Mouse (Mus musculus) liver, embryonic 18 days (tissue): ENCODE data around the gene Mvp. TPM values are rescaled to one million over a fixed set of nuclear protein-coding genes. Genes with fewer than 3 reads are reported as not detected.

Experiments used
- polyA plus RNA-seq: library from polyadenylated mRNA; depleted of rRNA; stranded (reverse); fragments of >200 nt; gene quantifications from 2 replicates; pipeline ENCODE4 v1.2.3, GENCODE M21; 2012; rRNA removed

Mvp gene
- 7.8 and 7.9 TPM in 2 replicates for polyA plus RNA-seq

DNA sequence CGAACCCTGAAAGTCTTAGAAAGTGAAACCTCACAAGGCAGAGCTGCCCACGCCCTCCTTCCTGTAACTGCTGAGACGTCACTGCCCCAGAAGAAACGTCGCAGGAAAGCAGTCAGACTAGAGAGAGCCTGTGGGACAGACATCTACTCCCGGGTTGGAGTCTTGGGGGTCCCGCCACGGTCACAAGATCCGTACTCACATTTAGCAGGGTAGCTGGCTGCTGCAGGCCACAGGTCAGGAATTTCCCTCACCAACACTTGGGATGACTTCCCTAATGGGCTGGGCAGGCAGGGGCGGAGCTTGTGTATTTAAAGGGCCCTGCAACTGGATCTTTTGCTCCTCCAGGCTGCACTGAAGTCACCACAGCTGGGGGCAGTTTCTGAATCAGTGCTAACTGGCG lies at the start of gene Mvp:
Gene Mvp (minus strand): TSS at position 302 of the 400 bp plus-strand sequence.

DNA sequence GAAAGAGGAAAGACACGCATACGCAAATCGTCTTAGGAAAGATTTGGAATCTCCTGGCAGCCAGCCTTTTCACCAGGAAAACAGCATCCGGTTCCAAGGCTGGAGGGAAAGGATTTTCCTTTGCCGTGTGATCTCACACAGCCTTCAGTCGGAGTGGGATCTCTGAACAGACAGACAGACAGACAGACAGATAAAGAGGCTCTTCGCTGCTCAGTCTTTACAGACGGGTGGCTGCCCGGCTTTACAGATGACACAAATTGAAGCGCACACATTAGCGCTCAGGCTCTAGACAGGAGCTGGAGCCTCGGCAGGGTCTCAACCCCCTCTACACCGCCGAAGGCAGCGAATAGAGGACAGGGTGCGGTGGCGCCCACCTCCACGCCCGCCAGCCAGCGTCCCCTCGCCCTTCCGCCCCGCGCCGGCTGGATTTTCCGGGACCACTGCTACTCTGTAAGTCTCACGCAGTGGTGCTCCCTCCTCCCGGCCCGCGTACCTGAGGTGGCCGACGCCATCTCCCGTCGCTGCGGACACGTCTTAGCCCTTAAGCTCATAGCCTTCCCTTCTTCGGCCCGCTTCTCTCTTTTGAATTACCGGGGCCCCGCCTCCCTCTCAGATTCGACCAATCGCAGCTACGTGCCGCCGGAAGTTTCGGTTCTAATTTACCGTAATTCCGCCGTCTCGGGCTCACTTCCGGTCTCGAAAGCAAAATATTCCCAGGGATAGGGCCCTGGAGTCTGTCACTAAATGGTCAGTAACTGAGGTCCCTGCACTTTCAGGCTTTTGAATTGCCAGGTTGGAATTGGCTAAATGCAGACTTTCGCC lies 27.6 kb upstream of the Mvp start, which contains the start of gene Kif22:
Gene Kif22 (minus strand): TSS at position 621 of the 822 bp plus-strand sequence.

DNA sequence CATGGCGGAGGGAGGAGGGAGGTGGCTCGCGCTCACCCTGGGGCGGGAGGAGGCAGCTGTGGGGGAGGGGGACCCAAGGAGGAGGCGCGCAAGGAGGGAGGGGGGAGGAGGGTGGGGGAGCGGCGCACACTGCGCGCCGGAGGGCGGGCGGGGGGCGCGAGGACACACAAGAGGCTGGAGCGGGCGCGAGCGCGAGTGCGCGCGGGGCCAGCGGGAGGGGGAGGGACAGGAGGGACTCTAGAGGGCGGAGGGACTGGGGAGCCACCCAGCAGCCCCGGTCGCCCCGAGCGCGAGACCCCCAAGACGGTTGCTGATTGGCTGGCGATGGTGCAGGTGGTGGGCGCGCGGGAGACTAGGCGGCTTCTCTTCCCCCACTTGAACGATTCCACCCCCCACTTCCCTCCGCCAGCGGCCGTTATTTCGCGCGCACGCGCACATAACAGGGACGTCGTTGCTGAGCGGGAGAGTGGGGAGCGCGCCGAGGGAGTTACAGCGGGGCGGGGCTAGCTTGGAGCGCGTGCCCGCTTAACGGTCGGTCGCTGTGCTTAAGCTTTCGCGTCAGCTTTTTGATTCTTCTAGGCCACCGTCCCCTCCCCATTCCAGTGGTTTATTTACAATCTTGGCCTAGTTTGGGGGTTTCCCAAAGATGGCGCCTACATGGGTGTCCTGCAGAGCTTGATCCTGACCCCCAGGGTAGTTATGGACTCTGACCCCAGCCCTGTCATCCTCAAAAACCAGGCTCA lies 12.7 kb upstream of the Mvp start, which contains the start of gene Maz:
Gene Maz (minus strand): TSS at position 54 of the 743 bp plus-strand sequence.

DNA sequence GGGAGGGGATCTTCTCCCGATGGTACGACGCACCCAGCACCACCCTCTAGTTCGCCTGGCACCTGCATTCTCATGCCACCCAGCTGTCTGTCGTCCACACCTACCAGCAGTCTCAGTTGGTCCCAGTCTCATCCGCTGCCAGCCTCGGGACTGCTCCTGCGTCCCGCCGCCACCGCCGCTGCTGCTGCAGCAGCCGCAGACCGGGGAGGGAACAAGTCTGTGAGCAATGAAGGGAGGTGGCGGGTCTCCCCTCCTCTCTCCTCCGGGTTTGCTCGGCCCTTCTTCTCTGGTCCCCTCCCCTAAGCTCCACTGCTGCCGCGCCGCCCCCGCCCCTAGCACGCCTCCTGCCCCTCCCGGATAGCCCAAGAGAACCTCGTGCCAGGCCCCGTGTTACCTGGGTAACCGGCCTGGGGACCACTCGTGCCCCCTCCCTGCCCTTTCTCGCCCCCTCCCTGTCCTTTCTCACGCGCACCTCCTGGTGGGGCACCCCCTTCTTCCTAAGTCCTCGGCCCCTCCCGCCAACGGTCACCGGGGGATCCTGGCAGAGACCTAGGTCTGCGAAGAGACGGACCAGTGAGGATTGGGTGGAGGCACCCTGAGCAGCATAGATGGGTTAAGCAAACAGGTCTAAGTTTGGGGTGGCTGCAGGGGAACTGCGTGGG lies 6.6 kb upstream of the Mvp start, which contains the start of the genes Gm42742 and Prrt2:
Gene Gm42742 (minus strand): TSS at position 197 of the 662 bp plus-strand sequence.
Gene Prrt2 (minus strand): TSS at position 311 of the 662 bp plus-strand sequence.

DNA sequence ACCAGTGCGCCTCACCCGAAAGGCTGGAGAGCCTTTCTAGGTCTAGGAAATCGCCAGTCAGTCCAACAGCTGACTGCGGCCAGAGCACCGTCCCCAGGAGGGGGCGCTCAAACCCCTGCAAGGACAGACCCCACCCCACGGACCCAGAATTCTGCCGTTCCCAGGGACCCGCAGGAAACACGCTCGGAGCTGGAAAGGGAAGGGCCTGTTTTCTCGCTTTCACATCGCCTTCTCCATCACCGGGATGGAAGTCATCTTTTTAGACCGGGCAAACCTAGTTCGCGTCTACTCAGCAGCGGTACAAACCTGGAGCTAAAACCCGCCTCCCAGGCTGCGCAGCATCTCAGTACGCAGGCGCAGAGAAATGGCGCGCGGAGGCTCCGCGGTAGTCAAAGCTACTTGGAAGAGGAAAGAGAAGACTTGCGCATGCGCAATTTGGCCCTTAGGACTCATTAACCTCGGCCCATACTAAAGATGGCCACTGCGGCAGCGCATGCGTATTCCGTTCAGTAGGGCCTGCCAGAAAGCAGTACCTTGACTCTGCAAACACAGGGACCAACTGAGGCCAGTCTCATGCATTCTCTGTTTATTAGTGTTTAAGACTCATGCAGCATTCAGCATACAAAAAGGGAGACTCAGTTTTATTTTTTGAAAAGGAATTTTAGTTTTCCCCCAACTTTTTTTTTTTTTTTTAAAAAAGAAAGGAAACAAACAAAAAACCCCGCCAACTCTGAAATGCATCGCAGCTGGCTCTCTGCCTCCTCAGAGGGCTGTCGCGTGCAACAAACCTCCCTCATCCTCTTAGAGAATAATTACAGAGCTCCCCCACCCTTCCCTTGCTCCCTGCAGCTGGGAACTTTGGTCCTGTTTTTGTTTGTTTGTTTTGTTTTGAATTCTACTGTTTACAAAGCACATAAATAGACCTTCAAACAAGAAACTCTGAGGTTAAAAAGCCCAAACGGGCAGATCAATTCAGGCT lies 2.8 kb upstream of the Mvp start, which contains the start of gene Pagr1a:
Gene Pagr1a (minus strand): TSS at position 382 of the 979 bp plus-strand sequence.

DNA sequence TGATC lies 1.9 kb upstream of the Mvp start, which contains the start of gene Pagr1b:
Gene Pagr1b (minus strand): TSS at position 4 of the 5 bp plus-strand sequence.

DNA sequence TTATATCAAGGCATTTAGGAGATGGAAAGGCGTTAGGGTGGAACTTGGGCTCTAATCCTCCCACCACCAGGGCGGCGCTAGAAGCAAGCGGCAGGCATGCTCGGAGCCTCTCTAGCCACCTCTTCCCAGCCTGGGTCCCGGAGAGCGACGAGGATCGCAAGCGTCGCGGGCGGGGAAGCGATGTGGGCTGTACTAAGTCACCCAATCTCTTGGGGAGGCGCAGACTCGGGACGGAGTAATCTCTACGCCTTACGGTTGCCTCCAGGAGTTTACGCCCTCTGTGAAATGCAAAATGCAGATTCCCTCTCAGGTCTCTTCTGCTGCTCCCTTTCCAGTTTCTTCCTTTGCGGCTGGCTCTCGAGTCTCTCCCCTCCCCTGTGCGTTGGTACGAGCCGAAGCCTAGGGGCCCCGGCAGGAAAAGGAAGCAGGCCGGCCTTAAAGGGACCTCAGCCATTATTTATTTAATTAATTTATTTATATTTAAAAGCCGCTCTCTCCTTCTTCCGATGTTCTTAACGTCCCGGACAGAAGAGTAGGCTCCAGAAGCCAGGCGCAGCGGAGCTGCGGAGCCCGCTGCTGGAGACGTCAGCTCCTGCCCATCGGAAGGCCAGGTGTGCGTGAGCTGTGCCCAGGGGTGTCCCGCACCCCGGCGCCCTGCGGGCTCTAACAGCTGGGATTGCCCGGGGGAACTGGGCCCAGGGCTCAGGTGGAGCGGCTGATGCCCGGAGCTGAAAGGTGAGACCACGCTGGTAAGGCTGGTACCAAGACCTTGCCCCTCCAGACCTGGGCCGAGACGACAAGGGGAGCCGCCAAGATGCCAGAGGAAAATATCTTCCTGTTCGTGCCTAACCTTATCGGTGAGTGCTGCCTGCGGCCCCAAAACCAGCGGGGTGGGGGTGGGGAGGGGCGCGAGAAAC lies 38.2 kb downstream of the Mvp start, which contains the start of gene Cdiptos:
Gene Cdiptos (minus strand): TSS at position 149 of the 917 bp plus-strand sequence.

DNA sequence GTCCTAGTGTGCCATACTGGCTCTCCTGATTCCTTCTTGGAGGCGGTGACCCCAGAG lies 38.7 kb downstream of the Mvp start, which contains the start of gene Cdipt:
Gene Cdipt (plus strand): TSS at position 22 of the 57 bp plus-strand sequence.

DNA sequence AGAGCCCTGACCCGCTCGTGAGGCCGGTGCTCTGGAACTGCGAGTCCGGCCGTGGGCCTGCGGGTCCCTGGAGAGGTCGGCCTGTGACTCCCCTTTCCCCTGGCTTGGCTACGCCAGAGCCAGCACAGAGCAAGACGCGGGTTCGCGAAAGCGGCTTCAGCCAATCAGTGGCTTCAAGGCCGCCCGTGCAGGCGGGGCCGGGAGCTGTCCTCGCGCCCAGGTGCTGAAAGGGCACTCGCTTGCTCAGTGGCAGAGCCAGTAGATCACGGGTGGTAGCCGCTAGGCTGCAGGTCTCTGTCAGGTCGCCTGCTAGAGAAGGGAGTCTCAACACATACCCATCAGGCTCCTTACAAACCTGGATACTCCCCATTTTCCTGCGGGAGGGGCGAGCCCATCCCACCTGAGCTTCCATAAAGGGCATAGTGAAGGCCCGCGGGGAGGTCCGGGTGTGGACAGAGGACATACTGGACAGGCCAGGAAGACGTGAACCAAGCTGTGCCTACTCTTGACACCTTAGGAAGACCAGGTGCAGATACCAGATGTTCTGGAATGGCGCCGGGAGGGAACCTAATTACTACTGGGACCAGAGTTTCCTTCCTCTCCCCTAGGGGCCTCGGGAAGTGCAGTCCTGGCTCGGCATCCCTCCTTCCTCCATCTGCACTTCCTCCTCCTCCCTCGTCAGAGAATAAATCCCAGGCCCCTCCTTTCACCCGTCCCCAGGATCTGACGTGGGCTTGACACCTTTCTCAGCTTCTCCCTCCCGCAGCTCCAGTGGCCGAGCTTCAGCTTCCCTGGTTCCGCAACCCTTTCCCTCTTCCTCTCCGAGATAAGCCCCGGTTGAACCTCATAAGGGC lies 64.4 kb downstream of the Mvp start, which contains the start of gene Sez6l2:
Gene Sez6l2 (plus strand): TSS at position 771 of the 854 bp plus-strand sequence.

DNA sequence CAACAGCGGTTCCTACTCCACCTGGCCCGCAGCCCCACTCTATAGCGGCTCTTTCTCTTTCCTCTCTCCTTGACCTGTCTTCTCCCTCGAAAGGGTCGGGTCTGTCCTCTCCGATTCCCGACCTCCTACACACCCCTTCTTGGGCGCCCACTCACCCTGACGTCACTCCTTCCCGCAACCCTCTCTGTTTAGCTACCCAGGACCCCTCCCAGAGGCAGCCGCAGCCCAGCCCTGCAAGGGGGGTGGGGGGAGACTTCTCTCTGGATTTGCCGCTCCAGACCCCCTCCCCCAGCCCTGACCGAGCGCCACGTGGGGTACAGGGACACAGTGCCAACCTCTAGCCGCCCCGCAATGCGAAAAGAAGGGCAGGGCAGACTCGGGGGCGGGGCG lies 65.0 kb downstream of the Mvp start, which contains the start of gene Asphd1:
Gene Asphd1 (minus strand): TSS at position 180 of the 390 bp plus-strand sequence.

Other genes starting within 250 kb of the Mvp start
- 3.1 and 4.0 TPM in 2 replicates for gene Gdpd3, start 248.3 kb downstream of the Mvp start, polyA plus RNA-seq
- 84.2 and 96.1 TPM in 2 replicates for gene Ypel3, start 237.7 kb downstream of the Mvp start, polyA plus RNA-seq
- gene Tbx6, start 233.1 kb downstream of the Mvp start, polyA plus RNA-seq: 1.6 TPM in 2 replicates
- gene Ppp4c, start 222.1 kb downstream of the Mvp start, polyA plus RNA-seq: 70.6 and 72.5 TPM in 2 replicates
- 0.75 and 1.6 TPM in 2 replicates for gene Fam57b, start 217.0 kb downstream of the Mvp start, polyA plus RNA-seq
- not detected in 2 replicates for gene 4930451I11Rik, start 183.0 kb downstream of the Mvp start, polyA plus RNA-seq
- gene Doc2a, start 167.2 kb downstream of the Mvp start, polyA plus RNA-seq: 0.04 TPM in 1 of 2 replicates, not detected in the other
- 17.7 and 24.2 TPM in 2 replicates for gene Hirip3, start 152.6 kb downstream of the Mvp start, polyA plus RNA-seq
- gene Ino80e, start 152.2 kb downstream of the Mvp start, polyA plus RNA-seq: 14.5 and 14.8 TPM in 2 replicates
- 18.4 and 21.2 TPM in 2 replicates for gene Taok2, start 129.9 kb downstream of the Mvp start, polyA plus RNA-seq
- gene Tmem219, start 91.7 kb downstream of the Mvp start, polyA plus RNA-seq: 28.3 and 30.3 TPM in 2 replicates
- 3.4 and 4.0 TPM in 2 replicates for gene Kctd13, start 85.7 kb downstream of the Mvp start, polyA plus RNA-seq
- 0.02 TPM in 1 of 2 replicates, not detected in the other for gene Asphd1, start 65.0 kb downstream of the Mvp start, polyA plus RNA-seq
- 0.23 and 0.40 TPM in 2 replicates for gene Sez6l2, start 64.1 kb downstream of the Mvp start, polyA plus RNA-seq
- 38.9 and 41.3 TPM in 2 replicates for gene Cdipt, start 38.7 kb downstream of the Mvp start, polyA plus RNA-seq
- gene Cdiptos, start 38.5 kb downstream of the Mvp start, polyA plus RNA-seq: 0.34 and 0.47 TPM in 2 replicates
- 0.34 and 0.50 TPM in 2 replicates for gene Pagr1b, start 1.9 kb upstream of the Mvp start, polyA plus RNA-seq
- gene Pagr1a, start 2.7 kb upstream of the Mvp start, polyA plus RNA-seq: 4.9 and 5.2 TPM in 2 replicates
- 13.2 and 14.1 TPM in 2 replicates for gene Gm42742, start 6.5 kb upstream of the Mvp start, polyA plus RNA-seq
- 0.04 and 0.45 TPM in 2 replicates for gene Prrt2, start 6.6 kb upstream of the Mvp start, polyA plus RNA-seq
- gene Maz, start 12.4 kb upstream of the Mvp start, polyA plus RNA-seq: 55.9 and 64.1 TPM in 2 replicates
- gene Kif22, start 27.9 kb upstream of the Mvp start, polyA plus RNA-seq: 28.1 and 30.9 TPM in 2 replicates
- 0.16 and 0.40 TPM in 2 replicates for gene Zg16, start 72.7 kb upstream of the Mvp start, polyA plus RNA-seq
- gene AI467606, start 76.7 kb upstream of the Mvp start, polyA plus RNA-seq: 7.9 and 8.3 TPM in 2 replicates
- 117 and 124 TPM in 2 replicates for gene Qprt, start 107.6 kb upstream of the Mvp start, polyA plus RNA-seq
- 6.8 and 8.5 TPM in 2 replicates for gene Spn, start 123.2 kb upstream of the Mvp start, polyA plus RNA-seq
- gene Cd2bp2, start 181.4 kb upstream of the Mvp start, polyA plus RNA-seq: 20.8 and 22.2 TPM in 2 replicates
- 11.9 and 12.6 TPM in 2 replicates for gene Tbc1d10b, start 193.8 kb upstream of the Mvp start, polyA plus RNA-seq
- gene Mylpf, start 194.3 kb upstream of the Mvp start, polyA plus RNA-seq: 8.3 and 12.1 TPM in 2 replicates
- gene Zfp553, start 218.4 kb upstream of the Mvp start, polyA plus RNA-seq: 2.8 and 2.9 TPM in 2 replicates
- 21.1 and 21.7 TPM in 2 replicates for gene Sept1, start 218.5 kb upstream of the Mvp start, polyA plus RNA-seq
- 20.6 and 24.9 TPM in 2 replicates for gene Zfp771, start 229.7 kb upstream of the Mvp start, polyA plus RNA-seq
- gene Dctpp1, start 246.1 kb upstream of the Mvp start, polyA plus RNA-seq: 52.9 and 73.0 TPM in 2 replicates